Mouse (Mus musculus) liver, adult 2 months (tissue): ENCODE data around the gene Prm1. TPM values are rescaled to one million over a fixed set of nuclear protein-coding genes. Genes with fewer than 3 reads are reported as not detected.

Source experiments
- DNase-seq: peaks from one replicate; pipeline ENCODE4 v3.0.0-alpha.2; 2011; ENCODE audit warnings: low read depth, low spot score; ENCODE audit errors: extremely low read depth
- H3K27ac ChIP-seq: fragments of 200-500 bp; replicated peaks from 2 replicates; pipeline ENCODE4 v1.5.1; 2012; ENCODE audit warnings: low read depth, mild to moderate bottlenecking, control low read depth, inconsistent platforms, low read length; ENCODE audit not compliant: insufficient read depth
- H3K27me3 ChIP-seq: fragments of 200-500 bp; 2 replicates; pipeline ENCODE4 v1.6.1; 2012; ENCODE audit warnings: mild to moderate bottlenecking, moderate library complexity, low read length, inconsistent platforms; ENCODE audit not compliant: control insufficient read depth, insufficient read depth
- H3K36me3 ChIP-seq: fragments of 200-500 bp; 2 replicates; pipeline ENCODE4 v1.6.1; 2012; ENCODE audit warnings: low read length, inconsistent platforms; ENCODE audit not compliant: control insufficient read depth, insufficient read depth
- H3K4me1 ChIP-seq: fragments of 200-500 bp; 2 replicates; pipeline ENCODE4 v1.6.1; 2011; ENCODE audit warnings: low read length; ENCODE audit not compliant: control insufficient read depth, insufficient read depth
- H3K4me3 ChIP-seq: fragments of 200-500 bp; 2 replicates; pipeline ENCODE4 v1.5.1; 2011; ENCODE audit warnings: low read depth, mild to moderate bottlenecking, control low read depth, low read length, moderate library complexity; ENCODE audit not compliant: insufficient read depth
- H3K79me2 ChIP-seq: fragments of 200-500 bp; 2 replicates; pipeline ENCODE4 v1.6.1; 2012; ENCODE audit warnings: inconsistent platforms, mild to moderate bottlenecking, low read length, moderate library complexity; ENCODE audit not compliant: control insufficient read depth, insufficient read depth
- H3K9ac ChIP-seq: fragments of 200-500 bp; 2 replicates; pipeline ENCODE4 v1.6.1; 2012; ENCODE audit warnings: low read depth, mild to moderate bottlenecking, control low read depth, inconsistent platforms, low read length
- CTCF ChIP-seq: fragments of 200-500 bp; IDR thresholded peaks from 2 replicates; pipeline ENCODE4 v1.5.1; 2011; ENCODE audit warnings: low read depth, low read length, control low read depth
- POLR2A ChIP-seq: fragments of 200-500 bp; IDR thresholded peaks from 2 replicates; pipeline ENCODE4 v1.6.1; 2011; ENCODE audit warnings: low read length, control low read depth; ENCODE audit not compliant: insufficient read depth; ENCODE audit errors: extremely low read depth
- WGBS: fragments of 180-500 bp; shearing (Covaris S2); methylation state at CpG from one replicate; pipeline ENCODE4 v1.1.7; 2018; 5-methylcytosine and 5-hydroxymethylcytosine counted together
- polyA plus RNA-seq: library from polyadenylated mRNA; depleted of rRNA; stranded (reverse); fragments of >200 nt; gene quantifications from 2 replicates; pipeline ENCODE4 v1.2.3, GENCODE M21; 2012
- total RNA-seq: library from RNA; depleted of rRNA; stranded (reverse); fragments of >200 nt; gene quantifications from 2 replicates; pipeline ENCODE4 v1.2.3, GENCODE M21; 2014

Gene Prm1
- total and polyA plus RNA-seq, 2 experiments = not detected

GRCm38 (mm10) chr16:10787548-10788058 lies 18.0 kb downstream of the Prm1 start:
- WGBS = 56% methylated on average over 7 of the region's 7 CpGs
- Histone ChIP-seq H3K36me3 (no peaks in the 10 kb centered on the region), H3K27ac (no peak overlapping the region), H3K9ac (no peak overlapping the region), H3K79me2 (no peaks in the 10 kb centered on the region), H3K4me1 (no peaks in the 10 kb centered on the region), H3K4me3 (no peak overlapping the region), H3K27me3 (0 out of 2 replicates have a peak, but pooled peaks cover 5% of the 10 kb centered on the region)
- TF ChIP-seq CTCF (no peak), POLR2A (no peak)
- no peak for DNase-seq

GRCm38 (mm10) chr16:10786782-10787547 lies 18.7 kb downstream of the Prm1 start:
- Histone ChIP-seq H3K9ac (no peak overlapping the region), H3K4me1 (no peaks in the 10 kb centered on the region), H3K4me3 (no peak overlapping the region), H3K36me3 (no peaks in the 10 kb centered on the region), H3K79me2 (no peaks in the 10 kb centered on the region), H3K27me3 (0 out of 2 replicates have a peak, but pooled peaks cover 5% of the 10 kb centered on the region), H3K27ac (no peak overlapping the region)
- WGBS = 58% methylated on average over 4 of the region's 4 CpGs
- no peak for DNase-seq
- TF ChIP-seq POLR2A = no peak
- TF ChIP-seq CTCF = no peak

GRCm38 (mm10) chr16:10786288-10786687 lies 19.4 kb downstream of the Prm1 start:
- Histone ChIP-seq H3K79me2 (no peaks in the 10 kb centered on the region), H3K4me1 (no peaks in the 10 kb centered on the region), H3K36me3 (no peaks in the 10 kb centered on the region), H3K4me3 (peak overlapping the region; percentile 91), H3K27ac (peak overlapping the region; percentile 59), H3K9ac (peak overlapping the region; percentile 26), H3K27me3 (0 out of 2 replicates have a peak, but pooled peaks cover 5% of the 10 kb centered on the region)
- TF ChIP-seq POLR2A (no peak), CTCF (peak; percentile 95)
- peak; percentile 75 for DNase-seq
- WGBS = 2% methylated on average over 9 of the region's 9 CpGs

DNA sequence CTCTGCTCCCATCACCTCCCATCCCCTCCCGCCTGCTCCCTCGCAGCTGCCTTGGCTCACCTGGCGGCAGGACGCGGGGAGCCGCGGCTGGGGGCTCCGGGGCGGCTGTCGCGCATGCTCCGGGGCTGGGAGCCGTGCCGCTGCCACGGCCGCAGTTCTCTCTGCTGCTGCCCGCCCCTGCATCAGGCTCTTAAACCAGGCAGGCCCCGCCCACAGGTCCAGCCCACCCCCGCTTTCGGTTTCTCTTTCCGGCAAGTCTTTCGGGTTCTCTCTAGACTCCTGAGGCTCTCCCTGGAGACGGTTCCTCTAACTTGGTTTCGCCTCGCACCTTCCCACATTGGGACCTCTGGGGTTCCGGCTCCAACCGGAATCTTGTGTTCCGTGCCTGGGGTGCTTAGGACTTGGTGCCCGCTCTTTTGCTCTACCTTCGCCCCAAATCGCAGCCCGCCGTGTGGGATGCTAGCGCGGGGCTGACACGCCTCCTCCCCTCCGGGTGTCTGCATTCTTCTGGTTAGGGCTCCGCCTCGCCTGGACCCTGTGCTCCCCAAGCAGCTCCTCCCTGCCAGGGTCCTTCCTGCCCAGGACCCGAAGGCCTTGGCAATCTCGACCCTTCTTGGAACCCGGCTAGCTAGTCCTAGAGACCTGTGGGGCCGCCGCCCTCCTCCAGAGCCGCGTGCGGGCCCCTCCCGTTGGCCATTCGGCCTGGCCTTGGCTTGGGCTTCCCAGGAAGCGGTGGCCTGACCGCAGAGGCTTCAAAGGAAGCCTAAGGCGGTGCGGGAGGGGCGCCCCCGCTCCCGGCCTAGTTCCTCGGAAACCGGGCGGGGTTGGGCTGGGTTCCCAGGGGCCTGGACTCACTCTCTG lies 20.0 kb downstream of the Prm1 start, which contains the start of gene Socs1:
TSS of gene Socs1 (minus strand) at position 166 of the 861 bp plus-strand sequence.
- Histone ChIP-seq H3K9ac (peak within 1 kb of the TSS; percentile 94), H3K27ac (peak within 1 kb of the TSS; percentile 65), H3K79me2 (no peaks in the 10 kb centered on the region), H3K4me3 (peak within 1 kb of the TSS; percentile 91), H3K36me3 (no peaks in the 10 kb centered on the region), H3K4me1 (no peaks in the 10 kb centered on the region), H3K27me3 (0 out of 2 replicates have a peak, but pooled peaks cover 5% of the 10 kb centered on the region)
- peak; percentile 79 for DNase-seq
- under 1% methylated on average over 59 of the region's 59 CpGs for WGBS
- TF ChIP-seq POLR2A = peak; percentile 84
- no peak for TF ChIP-seq CTCF

DNA sequence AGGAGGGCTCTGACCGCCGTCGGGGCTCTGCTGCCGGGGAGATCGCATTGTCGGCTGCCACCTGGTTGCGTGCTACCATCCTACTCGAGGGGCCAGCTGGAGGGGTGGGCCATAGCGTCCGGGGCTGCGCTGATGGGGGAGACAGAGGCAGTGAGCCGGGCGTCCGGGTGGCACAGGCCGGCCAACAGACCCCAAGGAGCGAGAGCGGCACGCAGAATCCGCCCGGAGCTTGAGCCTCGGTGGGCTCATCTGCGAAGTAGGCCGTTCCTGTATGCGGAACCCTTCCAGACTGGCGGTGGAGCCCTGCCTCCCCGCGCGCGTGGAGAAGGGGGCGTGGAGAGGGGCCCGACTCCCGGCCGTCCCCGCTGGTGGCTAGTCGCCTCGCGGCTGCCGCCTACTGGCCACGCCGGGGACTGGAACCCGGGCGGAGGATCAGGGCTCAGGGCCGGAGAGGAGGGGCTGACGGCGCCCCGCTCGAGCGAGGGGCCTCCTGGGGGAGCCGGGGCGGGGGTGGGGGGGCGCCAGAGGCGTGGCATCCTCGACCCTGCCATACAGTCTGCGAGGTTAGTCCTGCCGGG lies 20.8 kb downstream of the Prm1 start:
- WGBS = 2% methylated on average over 54 of the region's 55 CpGs

More for the DNA sequence above, 20.8 kb downstream of the Prm1 start:
- no peak for DNase-seq
- Histone ChIP-seq H3K36me3 (no peaks in the 10 kb centered on the region), H3K27ac (peak overlapping the region; percentile 65), H3K79me2 (no peaks in the 10 kb centered on the region), H3K27me3 (0 out of 2 replicates have a peak, but pooled peaks cover 5% of the 10 kb centered on the region), H3K4me3 (peak overlapping the region; percentile 91), H3K4me1 (no peaks in the 10 kb centered on the region), H3K9ac (peak overlapping the region; percentile 94)
- peak; percentile 83 for TF ChIP-seq CTCF
- no peak for TF ChIP-seq POLR2A
